Mouse (Mus musculus): Measurements from ENCODE around the gene Dnal4.

DNA sequence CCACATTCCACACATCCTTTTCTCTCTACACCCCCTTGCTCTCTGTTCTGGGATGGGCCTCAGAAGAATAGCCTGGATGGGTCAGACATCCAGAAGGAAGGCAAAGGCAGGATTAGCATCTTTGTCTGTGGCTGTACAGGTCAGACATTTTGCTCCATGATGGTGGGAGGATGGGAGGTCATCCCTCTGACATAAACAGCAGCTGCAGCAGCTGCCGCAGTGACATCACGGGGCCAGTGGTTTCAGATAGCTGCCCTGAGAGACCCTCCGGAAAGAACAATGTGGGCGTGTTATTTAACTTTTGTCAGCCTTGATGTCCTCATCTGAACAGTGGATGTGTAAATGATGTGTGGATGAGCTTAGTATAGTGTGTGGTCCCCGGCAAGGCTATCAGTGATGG, 31.8 kb downstream of the Dnal4 start:
- no peak for TF ChIP-seq ZNF384 (IDR thresholded peaks at IDR 0.05; ENCODE audit: low read depth, low read length)
- no peak for TF ChIP-seq HCFC1 (IDR thresholded peaks at IDR 0.05; ENCODE audit: borderline replicate concordance, insufficient read depth, low read length)
- TF ChIP-seq MAFK (IDR thresholded peaks at IDR 0.05; ENCODE audit: insufficient read depth, low read depth, low read length), result no peak
- no peak for TF ChIP-seq ZC3H11A (IDR thresholded peaks at IDR 0.05; ENCODE audit: borderline replicate concordance, low read depth, low read length)
- no peak for TF ChIP-seq CHD2 (IDR thresholded peaks at IDR 0.05; ENCODE audit: low read depth, low read length)

Data from ES-E14 (cell line).